Mouse (Mus musculus) thymus, adult 2 months (tissue): ENCODE data around the gene St6galnac3. TPM values are rescaled to one million over a fixed set of nuclear protein-coding genes. Genes with fewer than 3 reads are reported as not detected.

Experiments used
- DNase-seq: peaks from one replicate; pipeline ENCODE4 v3.0.0; 2021
- H3K27ac ChIP-seq: fragments of 200-500 bp; 2 replicates; pipeline ENCODE4 v1.5.1; 2012; ENCODE audit warnings: low read length, control low read depth; ENCODE audit not compliant: control insufficient read depth, insufficient read depth
- H3K27me3 ChIP-seq: fragments of 200-500 bp; 2 replicates; pipeline ENCODE4 v1.6.1; 2012; ENCODE audit warnings: mild to moderate bottlenecking, low read length, moderate library complexity, mixed read lengths; ENCODE audit not compliant: control insufficient read depth, insufficient read depth
- H3K36me3 ChIP-seq: fragments of 200-500 bp; 2 replicates; pipeline ENCODE4 v1.6.1; 2012; ENCODE audit warnings: mild to moderate bottlenecking, low read length, moderate library complexity; ENCODE audit not compliant: control insufficient read depth, insufficient read depth
- H3K4me1 ChIP-seq: fragments of 200-500 bp; replicated peaks from 2 replicates; pipeline ENCODE4 v1.6.1; 2012; ENCODE audit warnings: low read length; ENCODE audit not compliant: control insufficient read depth, insufficient read depth
- H3K4me3 ChIP-seq: fragments of 200-500 bp; 2 replicates; pipeline ENCODE4 v1.5.1; 2012; ENCODE audit warnings: mild to moderate bottlenecking, low read length, control low read depth, moderate library complexity; ENCODE audit not compliant: control insufficient read depth, insufficient read depth
- CTCF ChIP-seq: fragments of 200-500 bp; IDR thresholded peaks from 2 replicates; pipeline ENCODE4 v1.5.1; 2012; ENCODE audit warnings: mild to moderate bottlenecking, control low read depth, low read length, moderate library complexity, borderline replicate concordance; ENCODE audit not compliant: control insufficient read depth, poor library complexity, insufficient read depth; ENCODE audit errors: extremely low read depth
- POLR2A ChIP-seq: fragments of 200-500 bp; IDR thresholded peaks from 2 replicates; pipeline ENCODE4 v1.6.1; 2012; ENCODE audit warnings: mild to moderate bottlenecking, low read length, control low read depth, moderate library complexity; ENCODE audit not compliant: control insufficient read depth, poor library complexity, insufficient read depth; ENCODE audit errors: extremely low read depth
- WGBS: fragments of 180-500 bp; shearing (Covaris S2); methylation state at CpG from one replicate; pipeline ENCODE4 v1.1.7; 2018; 5-methylcytosine and 5-hydroxymethylcytosine counted together
- polyA plus RNA-seq: library from polyadenylated mRNA; depleted of rRNA; stranded (reverse); fragments of >200 nt; gene quantifications from 2 replicates; pipeline ENCODE4 v1.2.3, GENCODE M21; 2012

Gene St6galnac3
- polyA plus RNA-seq, 1 experiment, result 1.3 TPM

- Histone ChIP-seq H3K27me3 (no peaks in the 10 kb centered on the region), H3K4me1 (no peaks in the 10 kb centered on the region), H3K36me3 (no peaks in the 10 kb centered on the region), H3K27ac (no peak overlapping the region), H3K4me3 (no peak overlapping the region)
- TF ChIP-seq POLR2A (no peak), CTCF (no peak)
- 98% methylated on average over 2 of the region's 2 CpGs for WGBS
- DNase-seq, result no peak
Observed at GRCm38 (mm10) chr3:153383656-153384055, 341.3 kb downstream of the St6galnac3 start.

- no peak overlapping the region for H3K4me3 ChIP-seq
- H3K36me3 ChIP-seq, result no peaks in the 10 kb centered on the region
- H3K4me1 ChIP-seq, result no peaks in the 10 kb centered on the region
- H3K27me3 ChIP-seq, result no peaks in the 10 kb centered on the region
- no peak for DNase-seq
- 94% methylated on average over 10 of the region's 10 CpGs for WGBS
- H3K27ac ChIP-seq, result no peak overlapping the region
- TF ChIP-seq CTCF (no peak), POLR2A (no peak)
Observed at GRCm38 (mm10) chr3:153365057-153365755, 359.8 kb downstream of the St6galnac3 start.

- TF ChIP-seq CTCF (no peak), POLR2A (no peak)
- H3K4me1 ChIP-seq, result no peaks in the 10 kb centered on the region
- no peak overlapping the region for H3K27ac ChIP-seq
- 97% methylated on average over 3 of the region's 3 CpGs for WGBS
- no peaks in the 10 kb centered on the region for H3K36me3 ChIP-seq
- H3K27me3 ChIP-seq, result no peaks in the 10 kb centered on the region
- no peak for DNase-seq
- no peak overlapping the region for H3K4me3 ChIP-seq
Observed at GRCm38 (mm10) chr3:153364366-153364765, 360.6 kb downstream of the St6galnac3 start.

GRCm38 (mm10) chr3:153359966-153360365 lies 365.0 kb downstream of the St6galnac3 start:
- 98% methylated on average over 3 of the region's 3 CpGs for WGBS
- Histone ChIP-seq H3K4me1 (no peaks in the 10 kb centered on the region), H3K36me3 (no peaks in the 10 kb centered on the region), H3K27me3 (no peaks in the 10 kb centered on the region), H3K4me3 (no peak overlapping the region), H3K27ac (no peak overlapping the region)
- no peak for TF ChIP-seq POLR2A
- no peak for TF ChIP-seq CTCF
- no peak for DNase-seq

- TF ChIP-seq POLR2A, result no peak
- no peak for TF ChIP-seq CTCF
- H3K36me3 ChIP-seq, result no peaks in the 10 kb centered on the region
- H3K4me3 ChIP-seq, result no peak overlapping the region
- H3K4me1 ChIP-seq, result no peaks in the 10 kb centered on the region
- no peaks in the 10 kb centered on the region for H3K27me3 ChIP-seq
- no peak for DNase-seq
- WGBS, result 83% methylated on average over 1 of the region's 1 CpGs
- no peak overlapping the region for H3K27ac ChIP-seq
Observed at GRCm38 (mm10) chr3:153356071-153356470, 368.9 kb downstream of the St6galnac3 start.

GRCm38 (mm10) chr3:153354988-153355297 lies 370.0 kb downstream of the St6galnac3 start:
- no peaks in the 10 kb centered on the region for H3K4me1 ChIP-seq
- no peak overlapping the region for H3K27ac ChIP-seq
- H3K27me3 ChIP-seq, result no peaks in the 10 kb centered on the region
- no peaks in the 10 kb centered on the region for H3K36me3 ChIP-seq
- TF ChIP-seq POLR2A (no peak), CTCF (no peak)
- WGBS, result 95% methylated on average over 3 of the region's 3 CpGs
- no peak for DNase-seq
- no peak overlapping the region for H3K4me3 ChIP-seq

- no peak overlapping the region for H3K27ac ChIP-seq
- H3K4me3 ChIP-seq, result no peak overlapping the region
- WGBS, result 85% methylated on average over 6 of the region's 6 CpGs
- no peaks in the 10 kb centered on the region for H3K4me1 ChIP-seq
- H3K36me3 ChIP-seq, result no peaks in the 10 kb centered on the region
- no peak for TF ChIP-seq CTCF
- no peak for TF ChIP-seq POLR2A
- no peaks in the 10 kb centered on the region for H3K27me3 ChIP-seq
- DNase-seq, result no peak
Observed at GRCm38 (mm10) chr3:153354186-153354987, 370.6 kb downstream of the St6galnac3 start.
